Mouse (Mus musculus): ENCODE results near the gene Cpped1.

DNA sequence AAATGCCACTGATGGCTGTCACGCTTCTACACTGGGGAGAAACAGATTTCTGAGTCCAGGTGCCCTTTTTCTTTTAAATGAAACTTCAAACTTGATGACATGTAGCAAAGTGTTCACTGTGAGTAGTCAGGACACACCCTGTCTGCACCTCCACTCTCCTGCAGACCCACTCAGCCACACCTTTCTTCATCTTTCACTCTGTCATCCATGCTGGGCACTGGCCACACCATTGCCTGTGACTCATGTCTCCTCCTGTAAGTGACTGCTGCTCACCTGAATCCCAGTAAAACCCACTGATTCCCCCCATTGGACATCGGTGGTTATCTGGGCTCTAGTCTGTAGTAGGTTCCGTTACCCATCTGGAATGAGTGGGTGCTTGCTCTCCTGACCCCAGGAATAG is 118.8 kb downstream of the Cpped1 start:
- TF ChIP-seq CTCF (IDR thresholded peaks at IDR 0.05; ENCODE audit: borderline replicate concordance, control insufficient read depth, extremely low read depth, insufficient read depth, low read length, poor library complexity) (no peak), POLR2A (IDR thresholded peaks at IDR 0.05; ENCODE audit: control insufficient read depth, extremely low read depth, insufficient read depth, low read length, poor library complexity) (no peak)
